Mouse (Mus musculus) adrenal gland, adult 10 weeks (tissue): ENCODE measurements around the gene Abca15. TPM values are rescaled to one million over a fixed set of nuclear protein-coding genes. Genes with fewer than 3 reads are reported as not detected.

ENCODE experiments used
- polyA plus RNA-seq: library from polyadenylated mRNA; stranded (reverse); fragments of 350-450 nt; fragmentation: Illumina TruSeq; extraction: RNeasy Lipid Tissue Mini Kit (QIAGEN cat#74804); gene quantifications from one replicate; pipeline ENCODE4 v1.2.3, GENCODE M21; 2014; ENCODE audit warnings: low read depth, low replicate concordance

Gene Abca15
- polyA plus RNA-seq, result not detected

DNA sequence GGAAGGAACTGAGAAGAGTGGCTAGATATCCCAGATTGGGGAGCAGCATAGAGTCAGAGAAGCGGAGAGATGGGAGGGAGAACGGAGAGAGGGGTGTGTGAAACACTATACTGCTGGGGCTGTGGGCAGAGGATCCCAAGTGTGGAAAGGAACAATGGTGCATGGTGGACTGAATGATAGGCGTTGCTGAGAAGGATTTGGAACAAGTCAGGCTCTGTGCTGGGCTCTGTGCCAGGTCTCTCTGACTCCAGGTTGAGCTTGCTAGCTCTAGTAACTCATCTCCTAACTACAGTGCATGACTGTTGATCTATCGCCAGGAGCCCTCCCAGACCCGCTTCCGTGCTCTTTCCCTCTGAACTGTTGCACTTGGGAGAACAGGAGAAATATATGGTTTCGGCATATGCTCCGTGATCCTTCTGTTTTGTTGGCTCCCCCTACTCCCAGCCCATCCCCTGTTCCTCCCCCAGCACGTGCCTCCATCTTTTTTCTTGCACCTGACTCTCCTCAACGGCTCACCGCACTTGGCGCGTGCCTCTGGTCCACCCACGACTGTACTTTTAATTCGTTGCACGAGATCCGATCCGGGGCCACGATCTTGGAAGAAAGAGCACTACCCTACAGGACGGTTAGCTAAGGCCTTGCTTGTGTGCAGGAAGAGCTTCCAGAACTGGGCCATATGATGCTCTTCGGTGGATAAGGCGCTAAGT is at the start of gene Abca15:
Abca15 (plus strand) TSS at position 584 of the 707 bp plus-strand sequence.

DNA sequence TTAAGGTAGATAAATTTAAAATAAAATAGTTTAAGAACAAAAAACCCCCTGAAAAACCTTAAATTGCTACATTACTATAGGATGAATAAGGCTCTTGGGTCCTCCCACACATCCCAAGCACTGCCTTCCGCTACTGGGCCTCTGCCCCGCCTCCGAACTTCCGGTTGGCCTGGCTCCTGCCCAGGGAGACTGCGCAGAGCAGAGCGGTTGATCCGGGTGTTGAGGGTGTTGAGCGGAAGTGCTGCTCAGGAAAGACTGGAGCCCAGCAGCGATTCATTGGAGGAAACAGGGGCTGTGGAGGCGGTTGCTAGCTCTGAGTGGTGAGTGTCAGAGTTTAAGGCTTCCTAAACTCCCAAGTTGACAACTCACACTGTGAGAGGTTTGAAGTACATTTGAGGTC is 81.0 kb downstream of the Abca15 start, which contains the start of gene Abca16:
Abca16 (plus strand) TSS at position 201 of the 400 bp plus-strand sequence.

Other genes starting within 250 kb of the Abca15 start
- not detected for gene Dnah3, start 233.4 kb upstream of the Abca15 start, polyA plus RNA-seq
- 199 TPM for gene Tmem159, start 226.3 kb upstream of the Abca15 start, polyA plus RNA-seq
- gene Zp2, start 183.4 kb upstream of the Abca15 start, polyA plus RNA-seq, result not detected
- not detected for gene Anks4b, start 154.8 kb upstream of the Abca15 start, polyA plus RNA-seq
- gene Crym, start 126.6 kb upstream of the Abca15 start, polyA plus RNA-seq, result not detected
- gene Abca14, start 124.7 kb upstream of the Abca15 start, polyA plus RNA-seq, result not detected
- not detected for gene Abca16, start 81.0 kb downstream of the Abca15 start, polyA plus RNA-seq